Mouse (Mus musculus): ENCODE results near the gene Cdk2ap2. TPM values are rescaled to one million over a fixed set of nuclear protein-coding genes. Genes with fewer than 3 reads are reported as not detected.
A peak's percentile ranks its signal among the peaks of the same experiment; 100 is the strongest.

Gene Cdk2ap2
- polyA plus RNA-seq, 1 experiment: 247 TPM

- H3K4me3 ChIP-seq (ENCODE audit: extremely low read depth, insufficient read depth, insufficient read length): no peak overlapping the region
- no peak for DNase-seq (ENCODE audit: low read depth in 1 of 2, low spot score in 2 of 2)
- H3K36me3 ChIP-seq (ENCODE audit: control insufficient read depth, insufficient read depth, low read length): peaks cover 39% of the 10 kb centered on the region
- H3K4me1 ChIP-seq (ENCODE audit: control insufficient read depth, insufficient read depth, insufficient read length): peaks cover 14% of the 10 kb centered on the region
- TF ChIP-seq POLR2A (IDR thresholded peaks at IDR 0.05; ENCODE audit: low read depth, low read length): no peak
- TF ChIP-seq CTCF (IDR thresholded peaks at IDR 0.05; ENCODE audit: extremely low read depth, insufficient read depth, insufficient read length, insufficient replicate concordance): no peak
- WGBS: 97% methylated on average over 18 of the region's 18 CpGs
- H3K27me3 ChIP-seq (ENCODE audit: control insufficient read depth, insufficient read depth, low read length): no peaks in the 10 kb centered on the region
- H3K27ac ChIP-seq (ENCODE audit: insufficient read depth, low read length): no peak overlapping the region
These were observed 6.3 kb downstream of the Cdk2ap2 start for GRCm38 (mm10) chr19:4103294-4103693.

GRCm38 (mm10) chr19:4103792-4104191, 6.8 kb downstream of the Cdk2ap2 start:
- WGBS: 65% methylated on average over 3 of the region's 3 CpGs
- no peak for DNase-seq (ENCODE audit: low read depth in 1 of 2, low spot score in 2 of 2)
- no peak overlapping the region for H3K27ac ChIP-seq (ENCODE audit: insufficient read depth, low read length)
- peaks cover 10% of the 10 kb centered on the region for H3K4me1 ChIP-seq (ENCODE audit: control insufficient read depth, insufficient read depth, insufficient read length)
- H3K4me3 ChIP-seq (ENCODE audit: extremely low read depth, insufficient read depth, insufficient read length): no peak overlapping the region
- H3K36me3 ChIP-seq (ENCODE audit: control insufficient read depth, insufficient read depth, low read length): peaks cover 42% of the 10 kb centered on the region
- no peaks in the 10 kb centered on the region for H3K27me3 ChIP-seq (ENCODE audit: control insufficient read depth, insufficient read depth, low read length)
- TF ChIP-seq POLR2A (IDR thresholded peaks at IDR 0.05; ENCODE audit: low read depth, low read length): no peak
- no peak for TF ChIP-seq CTCF (IDR thresholded peaks at IDR 0.05; ENCODE audit: extremely low read depth, insufficient read depth, insufficient read length, insufficient replicate concordance)

GRCm38 (mm10) chr19:4104675-4105194, 7.8 kb downstream of the Cdk2ap2 start:
- peaks cover 10% of the 10 kb centered on the region for H3K4me1 ChIP-seq (ENCODE audit: control insufficient read depth, insufficient read depth, insufficient read length)
- WGBS: 94% methylated on average over 16 of the region's 16 CpGs
- no peak overlapping the region for H3K27ac ChIP-seq (ENCODE audit: insufficient read depth, low read length)
- DNase-seq (ENCODE audit: low read depth in 1 of 2, low spot score in 2 of 2): no peak
- H3K36me3 ChIP-seq (ENCODE audit: control insufficient read depth, insufficient read depth, low read length): peaks cover 42% of the 10 kb centered on the region
- no peak overlapping the region for H3K4me3 ChIP-seq (ENCODE audit: extremely low read depth, insufficient read depth, insufficient read length)
- TF ChIP-seq CTCF (IDR thresholded peaks at IDR 0.05; ENCODE audit: extremely low read depth, insufficient read depth, insufficient read length, insufficient replicate concordance) (no peak), POLR2A (IDR thresholded peaks at IDR 0.05; ENCODE audit: low read depth, low read length) (no peak)
- H3K27me3 ChIP-seq (ENCODE audit: control insufficient read depth, insufficient read depth, low read length): no peaks in the 10 kb centered on the region

GRCm38 (mm10) chr19:4106654-4107053, 9.7 kb downstream of the Cdk2ap2 start:
- H3K27me3 ChIP-seq (ENCODE audit: control insufficient read depth, insufficient read depth, low read length): no peaks in the 10 kb centered on the region
- TF ChIP-seq CTCF (IDR thresholded peaks at IDR 0.05; ENCODE audit: extremely low read depth, insufficient read depth, insufficient read length, insufficient replicate concordance): no peak
- no peak for TF ChIP-seq POLR2A (IDR thresholded peaks at IDR 0.05; ENCODE audit: low read depth, low read length)
- H3K36me3 ChIP-seq (ENCODE audit: control insufficient read depth, insufficient read depth, low read length): peaks cover 50% of the 10 kb centered on the region
- no peak overlapping the region for H3K4me3 ChIP-seq (ENCODE audit: extremely low read depth, insufficient read depth, insufficient read length)
- H3K4me1 ChIP-seq (ENCODE audit: control insufficient read depth, insufficient read depth, insufficient read length): peaks cover 1% of the 10 kb centered on the region; the same call in 1 of the 2 replicates
- H3K27ac ChIP-seq (ENCODE audit: insufficient read depth, low read length): no peak overlapping the region
- no peak for DNase-seq (ENCODE audit: low read depth in 1 of 2, low spot score in 2 of 2)
- 94% methylated on average over 14 of the region's 14 CpGs for WGBS

- Histone ChIP-seq H3K36me3 (ENCODE audit: control insufficient read depth, insufficient read depth, low read length) (peaks cover 52% of the 10 kb centered on the region), H3K27ac (ENCODE audit: insufficient read depth, low read length) (no peak overlapping the region)
- no peak for DNase-seq (ENCODE audit: low read depth in 1 of 2, low spot score in 2 of 2)
These were observed 11.6 kb downstream of the Cdk2ap2 start for GRCm38 (mm10) chr19:4108535-4108934.

GRCm38 (mm10) chr19:4112063-4112960, 15.3 kb downstream of the Cdk2ap2 start:
- Histone ChIP-seq H3K36me3 (ENCODE audit: control insufficient read depth, insufficient read depth, low read length) (peaks cover 47% of the 10 kb centered on the region), H3K27ac (ENCODE audit: insufficient read depth, low read length) (peak overlapping the region; percentile 95), H3K4me3 (ENCODE audit: extremely low read depth, insufficient read depth, insufficient read length) (no peak overlapping the region), H3K4me1 (ENCODE audit: control insufficient read depth, insufficient read depth, insufficient read length) (peaks cover 23% of the 10 kb centered on the region), H3K27me3 (ENCODE audit: control insufficient read depth, insufficient read depth, low read length) (no peaks in the 10 kb centered on the region)
- 93% methylated on average over 26 of the region's 26 CpGs for WGBS
- no peak for DNase-seq (ENCODE audit: low read depth in 1 of 2, low spot score in 2 of 2)
- no peak for TF ChIP-seq POLR2A (IDR thresholded peaks at IDR 0.05; ENCODE audit: low read depth, low read length)
- no peak for TF ChIP-seq CTCF (IDR thresholded peaks at IDR 0.05; ENCODE audit: extremely low read depth, insufficient read depth, insufficient read length, insufficient replicate concordance)

More at GRCm38 (mm10) chr19:4108535-4108934, 11.6 kb downstream of the Cdk2ap2 start:
- Histone ChIP-seq H3K4me3 (ENCODE audit: extremely low read depth, insufficient read depth, insufficient read length) (no peak overlapping the region), H3K27me3 (ENCODE audit: control insufficient read depth, insufficient read depth, low read length) (no peaks in the 10 kb centered on the region), H3K4me1 (ENCODE audit: control insufficient read depth, insufficient read depth, insufficient read length) (peaks cover 4% of the 10 kb centered on the region; the same call in 1 of the 2 replicates)
- TF ChIP-seq CTCF (IDR thresholded peaks at IDR 0.05; ENCODE audit: extremely low read depth, insufficient read depth, insufficient read length, insufficient replicate concordance): no peak
- no peak for TF ChIP-seq POLR2A (IDR thresholded peaks at IDR 0.05; ENCODE audit: low read depth, low read length)
- WGBS: 88% methylated on average over 9 of the region's 9 CpGs
